Mouse (Mus musculus) spleen, postnatal 4 days (tissue): ENCODE measurements around the gene Bsdc1.
"Not testable (repeated sequence)": the region's sequence is repeated elsewhere in the genome, so short reads cannot be mapped to it uniquely, and the experiment has no call there.

Experiments
- DNase-seq, 2 experiments: peaks; one replicate each; pipeline ENCODE4 v3.0.0; 2022; ENCODE audit warnings: low spot score in 2 of 2

Gene Bsdc1

GRCm38 (mm10) chr4:129513086-129513767 lies 51.8 kb downstream of the Bsdc1 start, which contains the start of gene Marcksl1:
Gene Marcksl1 (plus strand): TSS chr4:129513581.
- peak; percentile 90 to 95 for DNase-seq

GRCm38 (mm10) chr4:129513891-129514290 lies 52.5 kb downstream of the Bsdc1 start:
- DNase-seq = no peak

- DNase-seq = peak; percentile 75 to 93
Observed at GRCm38 (mm10) chr4:129514300-129514898, 53.0 kb downstream of the Bsdc1 start.

- no peak for DNase-seq
Observed at GRCm38 (mm10) chr4:129516925-129517324, 55.5 kb downstream of the Bsdc1 start.

- DNase-seq = no peak
Observed at GRCm38 (mm10) chr4:129518519-129518918, 57.1 kb downstream of the Bsdc1 start.

GRCm38 (mm10) chr4:129525338-129525737 lies 64.0 kb downstream of the Bsdc1 start:
- no peak for DNase-seq

GRCm38 (mm10) chr4:129525889-129526288 lies 64.5 kb downstream of the Bsdc1 start:
- DNase-seq = no peak

- DNase-seq = not testable (repeated sequence)
Observed at GRCm38 (mm10) chr4:129528901-129529300, 67.5 kb downstream of the Bsdc1 start.
